Mouse (Mus musculus): ENCODE results near the gene Arid1b. TPM values are rescaled to one million over a fixed set of nuclear protein-coding genes. Genes with fewer than 3 reads are reported as not detected.

Gene Arid1b
- polyA plus RNA-seq, 1 experiment from 2014 or later: 5.8 TPM

DNA sequence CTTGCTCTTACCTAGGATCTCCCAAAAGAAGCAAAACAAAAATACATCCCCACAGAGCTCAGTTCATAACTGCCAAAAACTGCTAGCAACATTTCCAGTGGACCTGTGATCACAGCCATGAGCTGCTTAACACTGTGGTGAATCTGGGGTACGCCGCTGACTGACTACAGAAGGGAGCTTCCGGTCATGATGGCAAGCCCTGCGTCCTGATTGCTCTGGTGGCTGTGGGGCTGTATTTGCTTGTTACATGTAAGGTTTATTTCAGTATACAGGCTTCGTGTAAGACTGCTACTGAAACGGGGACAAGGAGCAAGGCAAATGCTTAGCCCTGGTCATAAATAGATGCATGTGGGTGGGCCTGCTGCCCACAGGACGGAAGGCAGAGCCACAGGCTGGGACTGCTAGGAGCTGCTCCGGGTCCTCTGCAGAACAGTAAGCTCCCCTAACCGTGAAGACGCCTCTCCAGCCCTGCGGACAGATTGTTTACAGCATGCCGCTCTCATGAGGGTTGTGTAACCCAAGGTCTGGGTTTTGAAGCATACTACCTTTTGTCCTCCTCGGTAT is 291.8 kb downstream of the Arid1b start:
- no peak overlapping the region for H3K9ac ChIP-seq (ENCODE audit: low read depth, low read length)
- peaks cover 18% of the 10 kb centered on the region for H3K4me1 ChIP-seq (ENCODE audit: control insufficient read depth, insufficient read depth, low read length)
- ATAC-seq: no peak
- H3K4me2 ChIP-seq (ENCODE audit: low read depth, low read length): no peak overlapping the region
- H3K4me3 ChIP-seq (ENCODE audit: low read length): no peak overlapping the region
- WGBS: 53% methylated on average over 13 of the region's 13 CpGs
- H3K27me3 ChIP-seq (replicated peaks; ENCODE audit: control insufficient read depth, insufficient read depth, low read length): no peaks in the 10 kb centered on the region
- no peak overlapping the region for H3K27ac ChIP-seq (ENCODE audit: low read length)
- H3K36me3 ChIP-seq (ENCODE audit: control insufficient read depth, insufficient read depth, low read length): 0 out of 2 replicates have a peak, but pooled peaks cover 1% of the 10 kb centered on the region
- H3K9me3 ChIP-seq (ENCODE audit: control insufficient read depth, low read length): no peaks in the 10 kb centered on the region

GRCm38 (mm10) chr17:5286571-5287209 is 292.6 kb downstream of the Arid1b start:
- Histone ChIP-seq H3K4me3 (ENCODE audit: low read length) (no peak overlapping the region), H3K4me1 (ENCODE audit: control insufficient read depth, insufficient read depth, low read length) (peaks cover 18% of the 10 kb centered on the region), H3K27me3 (replicated peaks; ENCODE audit: control insufficient read depth, insufficient read depth, low read length) (no peaks in the 10 kb centered on the region), H3K36me3 (ENCODE audit: control insufficient read depth, insufficient read depth, low read length) (peaks cover 6% of the 10 kb centered on the region; the same call in 1 of the 2 replicates), H3K27ac (ENCODE audit: low read length) (0 out of 2 replicates have a peak overlapping the region, but pooled peaks have one; percentile 13), H3K9me3 (ENCODE audit: control insufficient read depth, low read length) (no peaks in the 10 kb centered on the region), H3K9ac (ENCODE audit: low read depth, low read length) (no peak overlapping the region), H3K4me2 (ENCODE audit: low read depth, low read length) (no peak overlapping the region)
- 62% methylated on average over 15 of the region's 15 CpGs for WGBS
- no peak for ATAC-seq

DNA sequence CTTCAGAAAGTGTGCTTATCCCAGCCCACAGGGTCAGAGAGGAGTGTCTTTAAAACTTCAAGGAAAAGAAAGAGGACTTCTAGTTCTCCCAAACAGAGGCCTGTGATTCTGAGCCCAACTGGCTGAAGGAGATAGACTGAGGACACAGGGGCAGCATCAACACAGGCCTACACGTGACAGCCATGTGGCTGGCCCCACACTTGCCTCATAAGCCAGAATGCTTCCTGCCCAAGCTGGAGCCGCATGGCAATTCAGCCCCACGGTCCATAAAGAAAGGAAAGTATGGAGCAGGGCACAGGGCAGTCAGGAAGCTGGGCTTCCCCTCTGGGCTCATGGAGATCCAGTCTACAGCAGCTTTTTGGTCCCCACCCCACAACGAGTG is 293.1 kb downstream of the Arid1b start:
- 51% methylated on average over 4 of the region's 4 CpGs for WGBS

GRCm38 (mm10) chr17:5287641-5288040 is 293.5 kb downstream of the Arid1b start:
- Histone ChIP-seq H3K36me3 (ENCODE audit: control insufficient read depth, insufficient read depth, low read length) (peaks cover 6% of the 10 kb centered on the region; the same call in 1 of the 2 replicates), H3K27ac (ENCODE audit: low read length) (peak overlapping the region; percentile 12; the same call in 1 of the 2 replicates), H3K9ac (ENCODE audit: low read depth, low read length) (no peak overlapping the region), H3K4me1 (ENCODE audit: control insufficient read depth, insufficient read depth, low read length) (peaks cover 18% of the 10 kb centered on the region), H3K4me3 (ENCODE audit: low read length) (no peak overlapping the region), H3K27me3 (replicated peaks; ENCODE audit: control insufficient read depth, insufficient read depth, low read length) (no peaks in the 10 kb centered on the region), H3K4me2 (ENCODE audit: low read depth, low read length) (no peak overlapping the region), H3K9me3 (ENCODE audit: control insufficient read depth, low read length) (no peaks in the 10 kb centered on the region)
- 56% methylated on average over 9 of the region's 9 CpGs for WGBS
- ATAC-seq: no peak

More for the DNA sequence above, 293.1 kb downstream of the Arid1b start:
- no peaks in the 10 kb centered on the region for H3K9me3 ChIP-seq (ENCODE audit: control insufficient read depth, low read length)
- peaks cover 6% of the 10 kb centered on the region; the same call in 1 of the 2 replicates for H3K36me3 ChIP-seq (ENCODE audit: control insufficient read depth, insufficient read depth, low read length)
- no peak overlapping the region for H3K4me3 ChIP-seq (ENCODE audit: low read length)
- H3K27ac ChIP-seq (ENCODE audit: low read length): peak overlapping the region; percentile 12; the same call in 1 of the 2 replicates
- H3K4me2 ChIP-seq (ENCODE audit: low read depth, low read length): no peak overlapping the region
- no peak for ATAC-seq
- H3K4me1 ChIP-seq (ENCODE audit: control insufficient read depth, insufficient read depth, low read length): peaks cover 18% of the 10 kb centered on the region
- H3K27me3 ChIP-seq (replicated peaks; ENCODE audit: control insufficient read depth, insufficient read depth, low read length): no peaks in the 10 kb centered on the region
- H3K9ac ChIP-seq (ENCODE audit: low read depth, low read length): no peak overlapping the region

DNA sequence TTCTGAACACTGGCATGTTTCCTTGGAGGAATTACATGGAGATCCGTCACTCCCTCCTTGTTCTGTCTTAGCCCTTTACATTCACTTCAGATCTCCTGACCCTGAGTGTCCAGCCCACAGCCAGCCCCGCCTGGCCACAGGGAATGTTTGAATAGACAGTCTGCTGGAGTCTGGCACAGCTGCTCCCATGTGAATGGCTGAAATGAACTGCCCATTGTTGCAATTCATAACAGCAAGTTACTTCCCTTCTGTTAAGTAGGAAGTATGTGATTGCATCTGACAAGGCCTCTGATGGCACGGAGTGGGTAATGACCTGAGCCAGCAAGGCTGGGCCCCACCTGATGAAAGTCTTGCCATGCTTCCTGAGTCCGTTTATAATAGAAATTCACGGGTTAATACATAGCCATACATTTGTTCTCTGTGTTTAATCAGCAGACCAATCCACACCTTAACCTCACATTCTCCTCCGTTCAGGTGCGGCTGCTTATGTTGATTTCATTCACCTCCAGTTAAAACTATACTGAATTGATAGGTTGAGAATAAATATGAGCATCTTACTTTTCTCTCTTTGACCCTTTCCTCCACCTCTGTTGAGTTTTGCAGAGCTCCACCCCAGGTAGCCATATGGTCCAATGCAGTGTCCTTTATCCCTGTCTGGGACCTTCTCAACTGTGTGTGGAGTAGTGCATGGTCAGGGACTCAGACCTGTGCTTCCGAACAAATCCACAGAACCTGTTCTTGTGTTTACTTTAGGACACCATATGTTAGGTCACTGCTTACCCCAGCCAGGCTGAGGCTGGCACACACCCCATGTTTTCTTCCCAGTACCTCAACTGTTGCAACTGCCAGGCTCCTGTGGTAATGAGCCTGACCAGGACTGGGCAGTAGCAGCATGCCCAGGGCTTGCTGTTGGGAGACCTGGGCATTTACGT is 299.8 kb downstream of the Arid1b start:
- H3K9ac ChIP-seq (ENCODE audit: low read depth, low read length): no peak overlapping the region
- H3K4me1 ChIP-seq (ENCODE audit: control insufficient read depth, insufficient read depth, low read length): peaks cover 14% of the 10 kb centered on the region
- no peaks in the 10 kb centered on the region for H3K9me3 ChIP-seq (ENCODE audit: control insufficient read depth, low read length)
- H3K4me2 ChIP-seq (ENCODE audit: low read depth, low read length): no peak overlapping the region
- H3K36me3 ChIP-seq (ENCODE audit: control insufficient read depth, insufficient read depth, low read length): peaks cover 6% of the 10 kb centered on the region; the same call in 1 of the 2 replicates
- 58% methylated on average over 9 of the region's 9 CpGs for WGBS
- ATAC-seq: 0 out of 2 replicates have a peak, but pooled peaks have one; percentile 22
- H3K27me3 ChIP-seq (replicated peaks; ENCODE audit: control insufficient read depth, insufficient read depth, low read length): no peaks in the 10 kb centered on the region
- peak overlapping the region; percentile 3; the same call in 1 of the 2 replicates for H3K27ac ChIP-seq (ENCODE audit: low read length)
- H3K4me3 ChIP-seq (ENCODE audit: low read length): no peak overlapping the region

- WGBS: 56% methylated on average over 19 of the region's 19 CpGs
- H3K9ac ChIP-seq (ENCODE audit: low read depth, low read length): no peak overlapping the region
- peak overlapping the region; percentile 17 for H3K4me3 ChIP-seq (ENCODE audit: low read length)
Measured at GRCm38 (mm10) chr17:5295086-5295947, 301.2 kb downstream of the Arid1b start.

GRCm38 (mm10) chr17:5295948-5296262 is 301.8 kb downstream of the Arid1b start:
- peak overlapping the region; percentile 17 for H3K4me3 ChIP-seq (ENCODE audit: low read length)
- peak; percentile 60 for ATAC-seq
- no peaks in the 10 kb centered on the region for H3K27me3 ChIP-seq (replicated peaks; ENCODE audit: control insufficient read depth, insufficient read depth, low read length)
- no peak overlapping the region for H3K4me2 ChIP-seq (ENCODE audit: low read depth, low read length)
- peak overlapping the region; percentile 63 for H3K27ac ChIP-seq (ENCODE audit: low read length)
- H3K9ac ChIP-seq (ENCODE audit: low read depth, low read length): no peak overlapping the region
- no peaks in the 10 kb centered on the region for H3K9me3 ChIP-seq (ENCODE audit: control insufficient read depth, low read length)
- WGBS: 76% methylated on average over 7 of the region's 7 CpGs
- H3K4me1 ChIP-seq (ENCODE audit: control insufficient read depth, insufficient read depth, low read length): peaks cover 19% of the 10 kb centered on the region
- H3K36me3 ChIP-seq (ENCODE audit: control insufficient read depth, insufficient read depth, low read length): peaks cover 6% of the 10 kb centered on the region; the same call in 1 of the 2 replicates

More at GRCm38 (mm10) chr17:5295086-5295947, 301.2 kb downstream of the Arid1b start:
- peaks cover 19% of the 10 kb centered on the region for H3K4me1 ChIP-seq (ENCODE audit: control insufficient read depth, insufficient read depth, low read length)
- peak overlapping the region; percentile 63 for H3K27ac ChIP-seq (ENCODE audit: low read length)
- peaks cover 6% of the 10 kb centered on the region; the same call in 1 of the 2 replicates for H3K36me3 ChIP-seq (ENCODE audit: control insufficient read depth, insufficient read depth, low read length)
- H3K27me3 ChIP-seq (replicated peaks; ENCODE audit: control insufficient read depth, insufficient read depth, low read length): no peaks in the 10 kb centered on the region
- peak; percentile 89 for ATAC-seq
- no peaks in the 10 kb centered on the region for H3K9me3 ChIP-seq (ENCODE audit: control insufficient read depth, low read length)
- no peak overlapping the region for H3K4me2 ChIP-seq (ENCODE audit: low read depth, low read length)

DNA sequence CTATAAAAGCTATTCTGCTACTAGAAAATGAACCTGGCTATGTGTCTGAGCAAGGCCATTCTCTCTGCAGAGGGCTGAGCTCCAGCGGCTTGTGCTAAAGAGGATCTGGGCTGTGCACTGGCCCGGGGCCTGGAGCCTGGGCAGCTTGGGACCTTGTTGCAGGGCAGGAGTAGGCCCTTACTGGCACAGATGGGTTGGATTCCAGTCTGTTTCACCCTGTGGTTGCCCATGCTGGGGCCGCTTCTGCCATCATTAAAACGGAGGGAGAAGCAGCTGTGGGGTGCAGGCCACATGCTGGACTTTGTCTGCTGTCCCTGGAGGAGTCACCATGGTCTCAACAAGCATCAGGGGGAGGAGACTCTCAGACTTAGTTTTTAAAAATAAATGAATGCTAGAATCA is 303.4 kb downstream of the Arid1b start:
- Histone ChIP-seq H3K4me1 (ENCODE audit: control insufficient read depth, insufficient read depth, low read length) (peaks cover 21% of the 10 kb centered on the region), H3K9ac (ENCODE audit: low read depth, low read length) (no peak overlapping the region), H3K4me2 (ENCODE audit: low read depth, low read length) (no peak overlapping the region), H3K4me3 (ENCODE audit: low read length) (no peak overlapping the region), H3K9me3 (ENCODE audit: control insufficient read depth, low read length) (no peaks in the 10 kb centered on the region), H3K27ac (ENCODE audit: low read length) (no peak overlapping the region), H3K36me3 (ENCODE audit: control insufficient read depth, insufficient read depth, low read length) (no peaks in the 10 kb centered on the region; the same call in 1 of the 2 replicates), H3K27me3 (replicated peaks; ENCODE audit: control insufficient read depth, insufficient read depth, low read length) (no peaks in the 10 kb centered on the region)
- WGBS: 91% methylated on average over 4 of the region's 4 CpGs
- ATAC-seq: no peak

Measured in intestine, embryonic 16.5 days (tissue).